Mouse (Mus musculus) heart, postnatal 0 days (tissue): Measurements from ENCODE around the gene Tmem171. TPM values are rescaled to one million over a fixed set of nuclear protein-coding genes. Genes with fewer than 3 reads are reported as not detected.

Experiments
- ATAC-seq: fragments of 200-750 bp; cut with Nextera tagmentation; 2 replicates; pipeline ENCODE4 v1.8.0; 2017; ENCODE audit warnings: low read depth, moderate number of reproducible peaks, moderate library complexity; ENCODE audit not compliant: insufficient read depth
- DNase-seq: peaks from one replicate; pipeline ENCODE4 v3.0.0-alpha.2; 2016; ENCODE audit warnings: low spot score
- H3K27ac ChIP-seq: fragments of 300-500 bp; sonication (generic); 2 replicates; pipeline ENCODE4 v1.5.1; 2014; ENCODE audit warnings: low read depth, mild to moderate bottlenecking
- H3K27me3 ChIP-seq: fragments of 300-500 bp; sonication (generic); 2 replicates; pipeline ENCODE4 v1.6.1; 2014; ENCODE audit warnings: low read length, mixed read lengths; ENCODE audit not compliant: control insufficient read depth, insufficient read depth
- H3K36me3 ChIP-seq: fragments of 300-500 bp; sonication (generic); replicated peaks from 2 replicates; pipeline ENCODE4 v1.6.1; 2014; ENCODE audit warnings: low read length, mixed read lengths; ENCODE audit not compliant: control insufficient read depth, insufficient read depth
- H3K4me1 ChIP-seq: fragments of 300-500 bp; sonication (generic); 2 replicates; pipeline ENCODE4 v1.6.1; 2014; ENCODE audit warnings: antibody characterized with exemption; ENCODE audit not compliant: control insufficient read depth, insufficient read depth
- H3K4me2 ChIP-seq: fragments of 300-500 bp; sonication (generic); 2 replicates; pipeline ENCODE4 v1.6.1; 2014; ENCODE audit warnings: low read depth, mild to moderate bottlenecking, low read length, moderate library complexity
- H3K4me3 ChIP-seq: fragments of 300-500 bp; sonication (generic); 2 replicates; pipeline ENCODE4 v1.5.1; 2014; ENCODE audit warnings: low read depth, low read length
- H3K9ac ChIP-seq: fragments of 300-500 bp; sonication (generic); replicated peaks from 2 replicates; pipeline ENCODE4 v1.6.1; 2014; ENCODE audit warnings: low read depth, low read length, mixed read lengths
- H3K9me3 ChIP-seq: fragments of 300-500 bp; sonication (generic); replicated peaks from 2 replicates; pipeline ENCODE4 v1.6.1; 2016; ENCODE audit warnings: low read length; ENCODE audit not compliant: control insufficient read depth
- CTCF ChIP-seq: IDR thresholded peaks from 2 replicates; pipeline ENCODE4 v1.5.1; 2016; ENCODE audit warnings: antibody characterized with exemption, control low read depth, low read depth
- EP300 ChIP-seq: IDR thresholded peaks from 2 replicates; pipeline ENCODE4 v1.6.1; 2016; ENCODE audit warnings: antibody characterized with exemption, low read depth
- WGBS: fragments of 180-500 bp; shearing (Covaris S2); extraction: QIAGEN DNeasy Blood & Tissue Kit; methylation state at CpG from one replicate; pipeline ENCODE4 v1.1.7; 2014; 5-methylcytosine and 5-hydroxymethylcytosine counted together
- polyA plus RNA-seq: library from polyadenylated mRNA; unstranded; fragments of >200 nt; fragmentation: Nextera tagmentation; extraction: Ambion mirVana; gene quantifications from 2 replicates; pipeline ENCODE4 v1.2.1, GENCODE M21; 2015
- total RNA-seq: library from RNA; depleted of rRNA; stranded (reverse); fragments of >200 nt; gene quantifications from 2 replicates; pipeline ENCODE4 v1.2.3, GENCODE M21; 2014; ENCODE audit warnings: low replicate concordance

Gene Tmem171
- total and polyA plus RNA-seq, 2 experiments from 2014 or later: 3.6 to 3.8 TPM

GRCm38 (mm10) chr13:98695546-98695945 is 912 bp upstream of the Tmem171 start:
- Histone ChIP-seq H3K9me3 (no peaks in the 10 kb centered on the region), H3K9ac (peak overlapping the region; percentile 54), H3K27ac (peak overlapping the region; percentile 65), H3K4me1 (peaks cover 23% of the 10 kb centered on the region), H3K36me3 (no peaks in the 10 kb centered on the region), H3K27me3 (0 out of 2 replicates have a peak, but pooled peaks cover 14% of the 10 kb centered on the region), H3K4me2 (peak overlapping the region; percentile 64), H3K4me3 (peak overlapping the region; percentile 47)
- peak; percentile 50 for DNase-seq
- WGBS: 12% methylated on average over 2 of the region's 2 CpGs
- TF ChIP-seq CTCF (no peak), EP300 (peak; percentile 67; the same call in 1 of the 2 replicates)
- peak; percentile 89 for ATAC-seq

GRCm38 (mm10) chr13:98693316-98693715 is 1.3 kb downstream of the Tmem171 start:
- TF ChIP-seq EP300 (no peak), CTCF (no peak)
- 91% methylated on average over 11 of the region's 11 CpGs for WGBS
- ATAC-seq (no peak), DNase-seq (no peak)
- peaks cover 21% of the 10 kb centered on the region for H3K4me1 ChIP-seq
- H3K36me3 ChIP-seq: no peaks in the 10 kb centered on the region
- no peak overlapping the region for H3K27ac ChIP-seq
- no peaks in the 10 kb centered on the region for H3K9me3 ChIP-seq
- no peak overlapping the region for H3K4me2 ChIP-seq
- H3K4me3 ChIP-seq: no peak overlapping the region
- H3K27me3 ChIP-seq: 0 out of 2 replicates have a peak, but pooled peaks cover 14% of the 10 kb centered on the region
- H3K9ac ChIP-seq: no peak overlapping the region

GRCm38 (mm10) chr13:98691956-98692515 is 2.6 kb downstream of the Tmem171 start:
- TF ChIP-seq EP300 (no peak), CTCF (no peak)
- no peak for DNase-seq
- Histone ChIP-seq H3K9ac (no peak overlapping the region), H3K27me3 (0 out of 2 replicates have a peak, but pooled peaks cover 14% of the 10 kb centered on the region), H3K27ac (no peak overlapping the region), H3K4me3 (no peak overlapping the region), H3K4me2 (no peak overlapping the region), H3K4me1 (peaks cover 21% of the 10 kb centered on the region), H3K9me3 (no peaks in the 10 kb centered on the region), H3K36me3 (no peaks in the 10 kb centered on the region)
- ATAC-seq: no peak
- WGBS: 94% methylated on average over 13 of the region's 13 CpGs

- Histone ChIP-seq H3K9ac (no peak overlapping the region), H3K9me3 (no peaks in the 10 kb centered on the region), H3K4me2 (no peak overlapping the region), H3K4me3 (no peak overlapping the region), H3K27me3 (0 out of 2 replicates have a peak, but pooled peaks cover 14% of the 10 kb centered on the region), H3K36me3 (no peaks in the 10 kb centered on the region), H3K4me1 (peaks cover 15% of the 10 kb centered on the region), H3K27ac (no peak overlapping the region)
- WGBS: 93% methylated on average over 11 of the region's 11 CpGs
- TF ChIP-seq EP300: no peak
- TF ChIP-seq CTCF: no peak
- ATAC-seq (no peak), DNase-seq (no peak)
Observed at GRCm38 (mm10) chr13:98690886-98691285, 3.7 kb downstream of the Tmem171 start.

- Histone ChIP-seq H3K4me3 (no peak overlapping the region), H3K27ac (peak overlapping the region; percentile 49), H3K9ac (no peak overlapping the region), H3K4me1 (peaks cover 7% of the 10 kb centered on the region; the same call in 1 of the 2 replicates), H3K27me3 (0 out of 2 replicates have a peak, but pooled peaks cover 7% of the 10 kb centered on the region), H3K9me3 (no peaks in the 10 kb centered on the region), H3K4me2 (peak overlapping the region; percentile 37), H3K36me3 (no peaks in the 10 kb centered on the region)
- ATAC-seq (peak; percentile 67), DNase-seq (peak; percentile 50)
- 19% methylated on average over 11 of the region's 11 CpGs for WGBS
- TF ChIP-seq CTCF: no peak
- TF ChIP-seq EP300: no peak
Observed at GRCm38 (mm10) chr13:98689605-98690290, 4.9 kb downstream of the Tmem171 start.
